Mouse (Mus musculus) embryonic facial prominence, embryonic 15.5 days (tissue): Measurements from ENCODE around the gene Skida1. TPM values are rescaled to one million over a fixed set of nuclear protein-coding genes. Genes with fewer than 3 reads are reported as not detected.
A peak's percentile ranks its signal among the peaks of the same experiment; 100 is the strongest.

Source experiments
- ATAC-seq: fragments of 200-750 bp; cut with Nextera tagmentation; 2 replicates; pipeline ENCODE4 v1.8.0; 2017; ENCODE audit warnings: low read depth, moderate TSS enrichment; ENCODE audit not compliant: insufficient number of reproducible peaks, low FRiP score, low TSS enrichment
- H3K27ac ChIP-seq: fragments of 300-500 bp; sonication (generic); replicated peaks from 2 replicates; pipeline ENCODE4 v1.5.1; 2015; ENCODE audit warnings: mild to moderate bottlenecking, inconsistent platforms
- H3K27me3 ChIP-seq: fragments of 300-500 bp; sonication (generic); 2 replicates; pipeline ENCODE4 v1.6.1; 2015; ENCODE audit warnings: inconsistent platforms
- H3K36me3 ChIP-seq: fragments of 300-500 bp; sonication (generic); 2 replicates; pipeline ENCODE4 v1.6.1; 2015; ENCODE audit warnings: mild to moderate bottlenecking, inconsistent platforms
- H3K4me1 ChIP-seq: fragments of 300-500 bp; sonication (generic); 2 replicates; pipeline ENCODE4 v1.6.1; 2015; ENCODE audit warnings: inconsistent platforms
- H3K4me2 ChIP-seq: fragments of 300-500 bp; sonication (generic); replicated peaks from 2 replicates; pipeline ENCODE4 v1.6.1; 2015; ENCODE audit warnings: mild to moderate bottlenecking, inconsistent platforms
- H3K4me3 ChIP-seq: fragments of 300-500 bp; sonication (generic); replicated peaks from 2 replicates; pipeline ENCODE4 v1.5.1; 2015; ENCODE audit warnings: mild to moderate bottlenecking, inconsistent platforms
- H3K9ac ChIP-seq: fragments of 300-500 bp; sonication (generic); 2 replicates; pipeline ENCODE4 v1.6.1; 2015; ENCODE audit warnings: inconsistent platforms
- H3K9me3 ChIP-seq: fragments of 300-500 bp; sonication (generic); replicated peaks from 2 replicates; pipeline ENCODE4 v1.6.1; 2016; ENCODE audit warnings: inconsistent platforms
- WGBS: fragments of 180-500 bp; shearing (Covaris S2); methylation state at CpG from one replicate; pipeline ENCODE4 v1.1.7; 2015; 5-methylcytosine and 5-hydroxymethylcytosine counted together
- polyA plus RNA-seq: library from polyadenylated mRNA; unstranded; fragments of >200 nt; fragmentation: Nextera tagmentation; extraction: Ambion mirVana; gene quantifications from 2 replicates; pipeline ENCODE4 v1.2.1, GENCODE M21; 2015

Gene Skida1
- polyA plus RNA-seq, 1 experiment from 2014 or later = 5.7 TPM

GRCm38 (mm10) chr2:18026116-18026947, 22.5 kb downstream of the Skida1 start:
- ATAC-seq = peak; percentile 15; the same call in 1 of the 2 replicates
- H3K36me3 ChIP-seq = no peaks in the 10 kb centered on the region
- WGBS = under 1% methylated on average over 44 of the region's 44 CpGs
- H3K27me3 ChIP-seq = no peaks in the 10 kb centered on the region
- peak overlapping the region; percentile 68 for H3K4me3 ChIP-seq
- peak overlapping the region; percentile 99 for H3K4me2 ChIP-seq
- peak overlapping the region; percentile 60 for H3K27ac ChIP-seq
- peaks cover 22% of the 10 kb centered on the region for H3K4me1 ChIP-seq
- H3K9me3 ChIP-seq = no peaks in the 10 kb centered on the region
- H3K9ac ChIP-seq = peak overlapping the region; percentile 26

- WGBS = 3% methylated on average over 14 of the region's 14 CpGs
- no peak for ATAC-seq
- H3K4me3 ChIP-seq = peak overlapping the region; percentile 68
Measured at GRCm38 (mm10) chr2:18025781-18026115, 23.1 kb downstream of the Skida1 start.

GRCm38 (mm10) chr2:18025116-18025515, 23.7 kb downstream of the Skida1 start:
- H3K27me3 ChIP-seq = no peaks in the 10 kb centered on the region
- H3K4me3 ChIP-seq = no peak overlapping the region; the same call in 1 of the 2 replicates
- H3K36me3 ChIP-seq = no peaks in the 10 kb centered on the region
- WGBS = 65% methylated on average over 5 of the region's 5 CpGs
- H3K4me1 ChIP-seq = peaks cover 18% of the 10 kb centered on the region
- no peak for ATAC-seq
- no peak overlapping the region for H3K27ac ChIP-seq
- no peak overlapping the region for H3K9ac ChIP-seq
- H3K4me2 ChIP-seq = peak overlapping the region; percentile 99; the same call in 1 of the 2 replicates
- no peaks in the 10 kb centered on the region for H3K9me3 ChIP-seq

More at GRCm38 (mm10) chr2:18025781-18026115, 23.1 kb downstream of the Skida1 start:
- Histone ChIP-seq H3K9ac (peak overlapping the region; percentile 26; the same call in 1 of the 2 replicates), H3K4me1 (peaks cover 18% of the 10 kb centered on the region), H3K36me3 (no peaks in the 10 kb centered on the region), H3K27ac (peak overlapping the region; percentile 60), H3K4me2 (peak overlapping the region; percentile 99), H3K9me3 (no peaks in the 10 kb centered on the region), H3K27me3 (no peaks in the 10 kb centered on the region)

DNA sequence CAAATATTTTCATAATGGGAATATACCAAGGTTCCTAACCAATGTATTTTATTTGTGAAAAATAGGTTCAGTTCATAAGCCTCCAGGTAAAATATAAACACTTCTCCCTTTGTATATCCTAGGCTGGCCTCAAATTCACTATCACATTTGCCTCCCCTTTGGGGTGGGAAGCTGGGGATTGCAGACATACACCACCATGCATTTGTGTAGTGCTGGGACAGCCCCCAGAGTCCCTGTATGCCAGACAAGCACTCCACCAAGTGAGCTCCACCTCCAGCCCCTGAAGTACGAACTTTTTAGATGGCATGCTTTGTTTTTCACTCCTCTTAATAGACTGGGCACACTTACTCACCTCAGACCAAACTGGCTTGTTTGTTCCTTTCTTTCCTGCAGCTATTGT, 26.0 kb downstream of the Skida1 start:
- 62% methylated on average over 1 of the region's 1 CpGs for WGBS

GRCm38 (mm10) chr2:18019122-18019521, 29.7 kb downstream of the Skida1 start:
- Histone ChIP-seq H3K36me3 (no peaks in the 10 kb centered on the region), H3K4me1 (no peaks in the 10 kb centered on the region), H3K9ac (no peak overlapping the region), H3K9me3 (no peaks in the 10 kb centered on the region), H3K4me2 (no peak overlapping the region), H3K4me3 (no peak overlapping the region), H3K27ac (no peak overlapping the region), H3K27me3 (no peaks in the 10 kb centered on the region)
- no peak for ATAC-seq
- 75% methylated on average over 1 of the region's 1 CpGs for WGBS

More for the DNA sequence above, 26.0 kb downstream of the Skida1 start:
- Histone ChIP-seq H3K36me3 (no peaks in the 10 kb centered on the region), H3K4me3 (no peak overlapping the region), H3K27me3 (no peaks in the 10 kb centered on the region), H3K9me3 (no peaks in the 10 kb centered on the region), H3K4me2 (no peak overlapping the region), H3K9ac (no peak overlapping the region), H3K4me1 (peaks cover 18% of the 10 kb centered on the region), H3K27ac (no peak overlapping the region)
- no peak for ATAC-seq

- no peak overlapping the region for H3K4me2 ChIP-seq
- H3K27me3 ChIP-seq = no peaks in the 10 kb centered on the region
- no peak for ATAC-seq
- H3K36me3 ChIP-seq = no peaks in the 10 kb centered on the region
- no peak overlapping the region for H3K27ac ChIP-seq
- WGBS = 95% methylated on average over 6 of the region's 6 CpGs
- no peaks in the 10 kb centered on the region for H3K4me1 ChIP-seq
- H3K4me3 ChIP-seq = no peak overlapping the region
- no peak overlapping the region for H3K9ac ChIP-seq
- H3K9me3 ChIP-seq = no peaks in the 10 kb centered on the region
Measured at GRCm38 (mm10) chr2:18017321-18017720, 31.5 kb downstream of the Skida1 start.

GRCm38 (mm10) chr2:18016639-18017038, 32.2 kb downstream of the Skida1 start:
- no peak overlapping the region for H3K9ac ChIP-seq
- 82% methylated on average over 1 of the region's 1 CpGs for WGBS
- no peak for ATAC-seq

DNA sequence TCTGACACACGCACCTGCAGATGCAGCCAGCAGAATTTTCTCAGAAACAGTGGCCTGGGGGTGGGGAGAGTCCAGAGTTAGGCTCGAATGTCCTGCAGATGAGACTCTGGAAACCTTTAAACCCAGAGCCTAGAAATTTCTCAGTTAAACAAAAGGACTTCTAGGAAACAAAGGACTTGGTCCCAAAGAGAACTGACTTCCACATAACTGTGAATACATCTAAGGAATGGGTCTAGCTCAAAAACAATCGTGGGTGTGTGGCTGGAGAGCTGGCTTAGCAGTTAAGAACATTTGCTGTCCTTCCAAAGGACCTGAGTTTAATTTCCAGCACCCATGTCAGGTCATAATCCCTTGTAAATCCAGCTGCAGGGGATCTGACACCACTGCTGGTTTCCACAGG, 33.3 kb downstream of the Skida1 start:
- Histone ChIP-seq H3K9ac (no peak overlapping the region), H3K4me3 (no peak overlapping the region), H3K27ac (no peak overlapping the region), H3K36me3 (no peaks in the 10 kb centered on the region), H3K27me3 (no peaks in the 10 kb centered on the region), H3K4me2 (no peak overlapping the region), H3K4me1 (no peaks in the 10 kb centered on the region), H3K9me3 (no peaks in the 10 kb centered on the region)
- WGBS = 50% methylated on average over 3 of the region's 3 CpGs
- ATAC-seq = no peak

More at GRCm38 (mm10) chr2:18016639-18017038, 32.2 kb downstream of the Skida1 start:
- H3K4me1 ChIP-seq = no peaks in the 10 kb centered on the region
- H3K4me2 ChIP-seq = no peak overlapping the region
- H3K27me3 ChIP-seq = no peaks in the 10 kb centered on the region
- H3K9me3 ChIP-seq = no peaks in the 10 kb centered on the region
- H3K36me3 ChIP-seq = no peaks in the 10 kb centered on the region
- no peak overlapping the region for H3K4me3 ChIP-seq
- no peak overlapping the region for H3K27ac ChIP-seq

GRCm38 (mm10) chr2:18012866-18013265, 36.0 kb downstream of the Skida1 start:
- Histone ChIP-seq H3K9ac (no peak overlapping the region), H3K27ac (no peak overlapping the region), H3K27me3 (no peaks in the 10 kb centered on the region), H3K36me3 (no peaks in the 10 kb centered on the region), H3K4me3 (no peak overlapping the region), H3K9me3 (no peaks in the 10 kb centered on the region), H3K4me2 (no peak overlapping the region), H3K4me1 (no peaks in the 10 kb centered on the region)
- 87% methylated on average over 3 of the region's 3 CpGs for WGBS
- no peak for ATAC-seq

DNA sequence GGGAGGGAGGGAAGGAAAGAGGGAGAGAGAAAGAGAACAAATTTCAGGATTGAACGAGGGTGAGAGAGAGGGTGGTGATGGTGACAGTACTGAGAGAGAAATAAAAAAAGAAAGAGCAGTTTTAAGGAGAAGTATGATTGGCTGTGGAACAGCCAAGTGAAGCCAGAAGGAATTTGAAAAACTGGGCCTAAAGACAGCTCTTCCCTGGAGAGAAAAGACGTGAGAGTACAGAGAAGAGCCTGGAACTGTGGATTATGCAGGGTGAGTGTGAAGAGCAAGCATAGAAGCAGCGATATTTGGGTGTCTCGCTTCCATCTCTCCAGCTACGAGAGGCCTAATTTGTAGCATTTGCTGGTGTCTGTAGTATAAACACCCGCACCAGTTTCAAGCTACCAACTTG, 37.6 kb downstream of the Skida1 start:
- H3K4me1 ChIP-seq = no peaks in the 10 kb centered on the region
- no peak overlapping the region for H3K9ac ChIP-seq
- H3K36me3 ChIP-seq = no peaks in the 10 kb centered on the region
- no peaks in the 10 kb centered on the region for H3K9me3 ChIP-seq
- ATAC-seq = no peak
- H3K27me3 ChIP-seq = no peaks in the 10 kb centered on the region
- H3K4me2 ChIP-seq = no peak overlapping the region
- no peak overlapping the region for H3K4me3 ChIP-seq
- H3K27ac ChIP-seq = no peak overlapping the region
- 75% methylated on average over 6 of the region's 6 CpGs for WGBS

DNA sequence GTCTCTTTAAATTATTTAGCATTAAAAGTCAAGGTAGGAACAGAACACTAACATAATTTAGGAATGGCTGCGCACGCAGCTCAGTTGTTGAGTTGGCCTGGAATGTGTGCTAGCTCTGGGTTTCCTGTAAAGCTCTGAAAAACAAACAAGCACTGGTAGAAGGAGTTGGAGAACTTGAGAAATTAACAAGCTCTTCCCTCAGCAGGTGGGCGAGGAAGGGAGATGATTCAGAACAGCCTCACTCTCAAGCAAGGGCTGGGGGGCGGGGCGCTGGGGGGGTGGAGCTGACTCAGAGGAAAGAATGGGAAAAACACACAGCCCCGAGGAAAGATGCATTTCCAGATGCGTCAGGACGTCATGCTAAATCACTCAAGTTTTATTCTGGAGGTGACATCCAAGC, 43.7 kb downstream of the Skida1 start:
- Histone ChIP-seq H3K4me1 (no peaks in the 10 kb centered on the region), H3K9ac (no peak overlapping the region), H3K27ac (no peak overlapping the region), H3K4me2 (no peak overlapping the region), H3K36me3 (no peaks in the 10 kb centered on the region), H3K27me3 (no peaks in the 10 kb centered on the region), H3K9me3 (no peaks in the 10 kb centered on the region), H3K4me3 (no peak overlapping the region)
- 21% methylated on average over 8 of the region's 8 CpGs for WGBS
- no peak for ATAC-seq

DNA sequence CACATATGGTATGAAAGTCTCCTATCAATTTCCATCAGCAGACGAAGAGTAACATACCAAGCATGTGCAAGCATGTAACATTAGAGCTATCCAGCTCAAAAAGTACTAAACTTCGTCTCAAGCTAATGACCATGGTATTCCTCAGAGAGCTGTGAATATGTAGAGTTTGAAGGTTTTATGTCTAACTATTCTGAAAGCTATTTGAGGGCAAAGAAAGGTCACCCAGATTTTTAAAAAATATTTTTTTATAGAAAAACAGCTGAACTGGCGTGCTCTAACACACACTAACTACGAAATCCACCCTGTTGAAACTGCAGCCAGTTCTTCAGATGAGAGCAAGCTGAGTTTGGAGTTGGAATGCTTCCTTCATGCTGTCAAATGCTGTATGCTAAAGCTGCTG, 44.6 kb downstream of the Skida1 start:
- no peak for ATAC-seq
- WGBS = 39% methylated on average over 4 of the region's 4 CpGs
- Histone ChIP-seq H3K4me1 (no peaks in the 10 kb centered on the region), H3K9ac (no peak overlapping the region), H3K9me3 (no peaks in the 10 kb centered on the region), H3K4me2 (no peak overlapping the region), H3K36me3 (no peaks in the 10 kb centered on the region), H3K27me3 (no peaks in the 10 kb centered on the region), H3K4me3 (no peak overlapping the region), H3K27ac (no peak overlapping the region)
